8 mouse cellular contexts compared by ENCODE assay signal in the genomic region with DNA sequence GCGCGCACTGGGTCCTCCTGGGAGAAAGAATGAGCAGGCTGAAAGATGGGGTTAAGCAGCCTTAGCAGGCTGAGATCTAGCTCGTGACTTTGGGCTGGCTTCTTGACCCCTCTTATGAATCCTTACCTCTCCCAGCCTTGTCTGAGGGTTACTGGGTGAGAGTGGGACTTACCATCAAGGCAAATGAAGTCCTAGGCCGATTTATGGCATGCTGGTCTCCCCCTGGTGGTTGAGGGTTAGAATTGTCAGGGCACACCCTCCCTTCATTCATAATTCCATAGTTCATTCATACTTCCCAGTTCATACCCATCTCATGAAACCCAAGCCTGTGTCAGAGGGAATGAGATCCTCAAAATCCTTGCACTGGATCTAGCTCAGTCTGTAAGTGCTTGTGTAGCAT. TPM values are rescaled to one million over a fixed set of nuclear protein-coding genes. Genes with fewer than 3 reads are reported as not detected.
DNase-seq lines count a peak whose midpoint lies in the region; ATAC-seq lines count a peak whose summit lies in the region.

No protein-coding gene starts in this region.

- intact Hi-C loops in left cerebral cortex, postnatal 14 days (cut with DNase I): loop anchor here (1.0 to 2.0 kb wide), 2 partner anchors 182 to 270 kb away; no protein-coding TSS in a partner anchor
- intact Hi-C loops in left cerebral cortex, postnatal 10 days (cut with DNase I): loop anchor here (2.0 to 5.0 kb wide), 2 partner anchors 182 to 269 kb away; no protein-coding TSS in a partner anchor

- H3K27ac ChIP-seq in forebrain, embryonic 11.5 days (ENCODE audit: low read depth, low read length): no peak overlapping the region
- no peak overlapping the region for H3K27ac ChIP-seq in forebrain, embryonic 13.5 days
- peak overlapping the region; percentile 97 for H3K27ac ChIP-seq in liver, embryonic 13.5 days

- no peaks in the 10 kb centered on the region for H3K4me1 ChIP-seq in forebrain, embryonic 11.5 days (replicated peaks; ENCODE audit: control insufficient read depth, insufficient read depth, low read length)
- H3K4me1 ChIP-seq in forebrain, embryonic 13.5 days: no peaks in the 10 kb centered on the region
- peaks cover 88% of the 10 kb centered on the region for H3K4me1 ChIP-seq in liver, embryonic 13.5 days (replicated peaks)

- DNase-seq in forebrain, embryonic 11.5 days (ENCODE audit: low spot score): peak; percentile 65
- DNase-seq in left cerebral cortex, postnatal 14 days (ENCODE audit: low spot score in 2 of 2): peak; percentile 34 to 51
- DNase-seq in left cerebral cortex, postnatal 10 days (ENCODE audit: extremely low spot score in 1 of 2, low spot score in 2 of 2): no peak
- peak; percentile 53 for DNase-seq in MEL-GATA-1-ER (ENCODE audit: extremely low read depth, low read depth)
- peak; percentile 82 for DNase-seq in embryo, embryonic 10.5 days (ENCODE audit: low spot score)
- DNase-seq in liver, embryonic 13.5 days: peak; percentile 55
- peak; percentile 54 to 69 for DNase-seq in spleen, postnatal 36 days (ENCODE audit: low spot score in 2 of 2)

- no peaks in the 10 kb centered on the region for H3K9me3 ChIP-seq in forebrain, embryonic 11.5 days (ENCODE audit: control insufficient read depth, low read length)
- H3K9me3 ChIP-seq in forebrain, embryonic 13.5 days (replicated peaks): no peaks in the 10 kb centered on the region
- H3K9me3 ChIP-seq in liver, embryonic 13.5 days (replicated peaks): no peaks in the 10 kb centered on the region

- no peak overlapping the region for H3K4me2 ChIP-seq in forebrain, embryonic 11.5 days (ENCODE audit: low read depth, low read length, severe bottlenecking)
- no peak overlapping the region for H3K4me2 ChIP-seq in forebrain, embryonic 13.5 days
- peak overlapping the region; percentile 70 for H3K4me2 ChIP-seq in liver, embryonic 13.5 days

- H3K4me3 ChIP-seq in forebrain, embryonic 11.5 days (ENCODE audit: low read depth, low read length): no peak overlapping the region
- H3K4me3 ChIP-seq in forebrain, embryonic 13.5 days: no peak overlapping the region
- peak overlapping the region; percentile 36 for H3K4me3 ChIP-seq in liver, embryonic 13.5 days (replicated peaks)

- peaks cover 5% of the 10 kb centered on the region; the same call in 1 of the 2 replicates for H3K27me3 ChIP-seq in forebrain, embryonic 11.5 days (ENCODE audit: control insufficient read depth, insufficient read depth, low read length)
- H3K27me3 ChIP-seq in forebrain, embryonic 13.5 days: peaks cover 15% of the 10 kb centered on the region
- no peaks in the 10 kb centered on the region for H3K27me3 ChIP-seq in liver, embryonic 13.5 days

- 55% methylated on average over 4 of the region's 4 CpGs for WGBS in forebrain, embryonic 11.5 days
- 52% methylated on average over 4 of the region's 4 CpGs for WGBS in forebrain, embryonic 13.5 days
- 49% methylated on average over 4 of the region's 4 CpGs for WGBS in liver, embryonic 13.5 days (ENCODE audit: insufficient replicate concordance)

- H3K36me3 ChIP-seq in forebrain, embryonic 11.5 days (ENCODE audit: control insufficient read depth, insufficient read depth, low read length): no peaks in the 10 kb centered on the region
- H3K36me3 ChIP-seq in forebrain, embryonic 13.5 days (ENCODE audit: poor library complexity, severe bottlenecking): no peaks in the 10 kb centered on the region
- no peaks in the 10 kb centered on the region for H3K36me3 ChIP-seq in liver, embryonic 13.5 days

- no peak for ATAC-seq in forebrain, embryonic 11.5 days (replicated peaks; ENCODE audit: low FRiP score)
- ATAC-seq in forebrain, embryonic 13.5 days: no peak
- ATAC-seq in liver, embryonic 13.5 days (ENCODE audit: low read depth): no peak

- H3K9ac ChIP-seq in forebrain, embryonic 11.5 days (ENCODE audit: low read length): no peak overlapping the region
- H3K9ac ChIP-seq in forebrain, embryonic 13.5 days: no peak overlapping the region
- H3K9ac ChIP-seq in liver, embryonic 13.5 days: peak overlapping the region; percentile 73

RNA-seq across cellular contexts. Expression of a gene that starts 3.8 kb away (rescaled TPM):
- not detected in 2 replicates for polyA plus RNA-seq in forebrain, embryonic 11.5 days (2014; fragmentation: Nextera tagmentation; extraction: Ambion mirVana)
- not detected in 2 replicates for polyA plus RNA-seq in forebrain, embryonic 13.5 days (2015; fragmentation: Nextera tagmentation; extraction: Ambion mirVana)
- total RNA-seq in left cerebral cortex, postnatal 14 days (2021): not detected
- not detected for total RNA-seq in left cerebral cortex, postnatal 10 days (2021)
- polyA plus RNA-seq in liver, embryonic 13.5 days (2015; fragmentation: Nextera tagmentation; extraction: Ambion mirVana): not detected in 2 replicates

RNA-seq across cellular contexts. Expression of a gene that starts 4.8 kb away (rescaled TPM):
- 55.9 and 62.2 TPM in 2 replicates for polyA plus RNA-seq in forebrain, embryonic 11.5 days (2014; fragmentation: Nextera tagmentation; extraction: Ambion mirVana)
- 190 and 211 TPM in 2 replicates for polyA plus RNA-seq in forebrain, embryonic 13.5 days (2015; fragmentation: Nextera tagmentation; extraction: Ambion mirVana)
- total RNA-seq in left cerebral cortex, postnatal 14 days (2021): 10 to 100 TPM in 1 of 2 experiments, 1 to 10 TPM in 1; 8.6 to 13.9 TPM
- total RNA-seq in left cerebral cortex, postnatal 10 days (2021): 10 to 100 TPM; 10.7 to 12.3 TPM
- polyA plus RNA-seq in liver, embryonic 13.5 days (2015; fragmentation: Nextera tagmentation; extraction: Ambion mirVana): 62.4 and 67.1 TPM in 2 replicates

RNA-seq across cellular contexts. Expression of a gene that starts 39.3 kb away (rescaled TPM):
- polyA plus RNA-seq in forebrain, embryonic 11.5 days (2014; fragmentation: Nextera tagmentation; extraction: Ambion mirVana): 19.9 and 20.8 TPM in 2 replicates
- 22.9 and 26.9 TPM in 2 replicates for polyA plus RNA-seq in forebrain, embryonic 13.5 days (2015; fragmentation: Nextera tagmentation; extraction: Ambion mirVana)
- 10 to 100 TPM; 11.2 to 12.6 TPM for total RNA-seq in left cerebral cortex, postnatal 14 days (2021)
- total RNA-seq in left cerebral cortex, postnatal 10 days (2021): 10 to 100 TPM; 11.6 to 12.7 TPM
- 11.2 and 11.8 TPM in 2 replicates for polyA plus RNA-seq in liver, embryonic 13.5 days (2015; fragmentation: Nextera tagmentation; extraction: Ambion mirVana)

RNA-seq across cellular contexts. Expression of a gene that starts 39.3 kb away (rescaled TPM):
- 43.8 and 44.8 TPM in 2 replicates for polyA plus RNA-seq in forebrain, embryonic 11.5 days (2014; fragmentation: Nextera tagmentation; extraction: Ambion mirVana)
- 50.8 and 55.3 TPM in 2 replicates for polyA plus RNA-seq in forebrain, embryonic 13.5 days (2015; fragmentation: Nextera tagmentation; extraction: Ambion mirVana)
- 10 to 100 TPM; 33.7 to 33.8 TPM for total RNA-seq in left cerebral cortex, postnatal 14 days (2021)
- 10 to 100 TPM; 30.3 to 34.4 TPM for total RNA-seq in left cerebral cortex, postnatal 10 days (2021)
- 37.0 and 38.5 TPM in 2 replicates for polyA plus RNA-seq in liver, embryonic 13.5 days (2015; fragmentation: Nextera tagmentation; extraction: Ambion mirVana)

Comparison
In these comparisons a context has a peak if more than half of its experiments do, and no peak if none do; other contexts are left out.
1. DNase-seq: peak in forebrain, embryonic 11.5 days (single experiment), left cerebral cortex, postnatal 14 days (2 of 2), MEL-GATA-1-ER (single experiment), embryo, embryonic 10.5 days (single experiment), liver, embryonic 13.5 days (single experiment) and spleen, postnatal 36 days (2 of 2); none in left cerebral cortex, postnatal 10 days (0 of 2).